Mouse (Mus musculus) layer of hippocampus, adult 11-12 months (tissue): ENCODE results near the gene Rbfox2.
A peak's percentile ranks its signal among the peaks of the same experiment; 100 is the strongest.

ENCODE experiments used
- DNase-seq: peaks from one replicate; pipeline ENCODE4 v3.0.0; 2022; ENCODE audit warnings: low spot score

Gene Rbfox2

DNA sequence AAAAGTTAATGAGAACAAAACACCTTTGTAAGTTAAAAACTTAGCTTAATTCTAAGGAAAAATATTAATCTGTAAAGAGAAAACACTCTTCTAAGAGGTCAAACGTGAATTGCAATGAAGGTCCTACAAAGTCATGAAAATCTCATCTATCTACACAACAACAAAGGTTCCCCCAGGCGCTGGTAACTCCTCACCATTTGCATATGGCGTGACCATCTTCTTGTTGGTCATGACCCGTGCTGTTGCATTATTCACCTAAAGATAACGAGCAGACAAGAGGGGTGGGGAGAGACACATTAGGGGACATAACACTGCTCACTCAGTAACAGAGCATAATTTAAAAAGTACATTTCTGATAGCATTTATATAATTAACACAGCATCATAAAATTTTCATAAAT, 204.1 kb downstream of the Rbfox2 start:
- no peak for DNase-seq

GRCm38 (mm10) chr15:77099756-77100155, 207.0 kb downstream of the Rbfox2 start:
- no peak for DNase-seq

GRCm38 (mm10) chr15:77097358-77097757, 209.4 kb downstream of the Rbfox2 start:
- DNase-seq = no peak

- no peak for DNase-seq
These were observed 211.6 kb downstream of the Rbfox2 start for GRCm38 (mm10) chr15:77095216-77095615.

DNA sequence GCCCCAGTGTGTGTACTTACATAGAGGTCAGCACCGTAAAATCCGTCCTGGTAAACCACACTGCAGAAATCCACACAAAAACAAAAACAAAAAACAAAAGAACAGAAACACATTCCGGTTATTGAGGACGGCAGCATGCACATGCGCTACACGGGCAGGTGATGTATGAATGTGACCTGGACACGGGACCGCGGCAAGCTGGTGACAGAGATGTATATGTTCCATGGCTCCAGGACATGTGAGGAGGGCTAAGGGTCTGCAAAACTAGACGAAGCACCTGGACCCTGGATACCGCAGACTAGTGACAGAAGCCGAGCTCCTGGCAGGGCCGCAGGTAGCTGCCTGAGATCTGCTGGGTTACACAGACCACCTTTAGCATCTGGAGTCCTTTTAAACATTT, 212.4 kb downstream of the Rbfox2 start:
- no peak for DNase-seq

DNA sequence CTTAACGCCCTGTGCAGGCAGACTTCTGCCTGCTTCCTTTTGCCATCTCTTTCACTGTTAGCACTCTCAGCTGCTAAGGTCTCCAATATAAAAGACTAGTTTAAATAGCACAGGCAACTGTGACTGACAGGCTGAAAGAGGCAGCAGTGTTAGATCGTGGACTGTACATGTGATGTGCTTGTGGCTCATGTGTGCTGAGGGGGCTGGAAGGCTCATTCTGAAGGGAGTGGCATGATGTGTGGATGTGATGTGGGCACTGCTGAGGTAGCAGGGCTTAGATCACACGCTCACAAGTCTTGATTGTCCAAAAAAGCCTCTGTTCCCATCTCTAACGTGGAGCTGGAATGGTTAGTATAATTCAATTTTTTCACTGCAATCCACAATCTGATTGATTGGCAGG, 215.4 kb downstream of the Rbfox2 start:
- no peak for DNase-seq

- no peak for DNase-seq
These were observed 216.3 kb downstream of the Rbfox2 start for GRCm38 (mm10) chr15:77090531-77090930.

DNA sequence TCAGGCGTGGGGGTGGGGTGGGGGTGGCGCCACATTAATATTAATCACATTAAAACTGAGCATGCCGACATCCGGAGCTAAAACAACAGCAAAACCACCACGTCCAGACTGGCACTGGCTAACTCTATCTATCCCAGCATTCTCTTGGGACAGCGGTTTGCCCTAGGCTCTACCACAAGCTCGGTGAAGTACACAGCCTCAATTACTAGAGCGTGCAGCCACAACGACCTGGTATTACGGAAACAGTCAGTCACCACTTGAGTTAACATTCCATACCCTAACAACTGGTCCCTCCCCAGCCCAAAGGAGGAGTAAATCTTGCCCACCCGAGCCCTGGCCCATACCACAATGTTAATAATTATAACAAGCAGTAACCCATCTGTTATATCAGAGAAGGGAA, 217.6 kb downstream of the Rbfox2 start:
- DNase-seq = no peak

DNA sequence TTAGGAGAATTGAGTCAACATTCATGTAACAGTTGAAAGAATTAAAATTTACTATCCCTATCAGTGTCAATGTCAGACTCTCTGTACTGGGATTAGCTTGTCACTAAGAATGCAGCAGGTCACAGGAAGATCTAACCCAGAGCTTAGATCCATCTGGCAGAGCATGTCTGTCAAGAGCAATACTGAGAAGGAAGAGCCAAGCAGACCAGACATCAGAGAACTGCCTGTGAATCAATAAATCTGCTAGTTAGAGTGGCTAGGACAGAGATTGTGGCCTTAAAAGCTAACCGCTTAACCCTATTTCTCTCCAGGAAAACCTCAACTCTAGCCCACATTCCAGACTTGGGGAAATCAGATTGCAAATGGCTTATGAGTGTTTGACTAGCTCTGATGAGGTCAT, 220.3 kb downstream of the Rbfox2 start:
- DNase-seq = no peak

- no peak for DNase-seq
These were observed 221.0 kb downstream of the Rbfox2 start for GRCm38 (mm10) chr15:77085818-77086217.

DNA sequence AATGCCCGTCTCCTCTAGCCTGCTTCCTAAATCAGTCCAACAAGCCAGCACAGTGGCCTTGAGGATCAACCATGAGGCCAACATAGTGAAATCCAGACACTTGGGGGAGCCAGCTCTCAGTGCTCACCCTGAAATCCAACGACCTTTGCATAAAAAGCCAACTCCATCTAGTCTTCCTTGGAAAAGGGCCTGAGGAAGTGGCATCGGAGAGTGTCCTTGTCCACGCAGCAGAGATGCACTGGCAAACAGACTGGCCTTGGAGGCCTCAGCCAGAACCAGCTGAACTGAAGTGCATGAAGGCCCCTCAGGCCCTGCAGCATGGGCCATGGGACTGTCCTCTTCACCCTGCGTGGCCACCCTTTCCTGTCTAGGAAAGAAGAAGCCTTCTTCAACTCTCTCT, 225.3 kb downstream of the Rbfox2 start:
- no peak for DNase-seq

DNA sequence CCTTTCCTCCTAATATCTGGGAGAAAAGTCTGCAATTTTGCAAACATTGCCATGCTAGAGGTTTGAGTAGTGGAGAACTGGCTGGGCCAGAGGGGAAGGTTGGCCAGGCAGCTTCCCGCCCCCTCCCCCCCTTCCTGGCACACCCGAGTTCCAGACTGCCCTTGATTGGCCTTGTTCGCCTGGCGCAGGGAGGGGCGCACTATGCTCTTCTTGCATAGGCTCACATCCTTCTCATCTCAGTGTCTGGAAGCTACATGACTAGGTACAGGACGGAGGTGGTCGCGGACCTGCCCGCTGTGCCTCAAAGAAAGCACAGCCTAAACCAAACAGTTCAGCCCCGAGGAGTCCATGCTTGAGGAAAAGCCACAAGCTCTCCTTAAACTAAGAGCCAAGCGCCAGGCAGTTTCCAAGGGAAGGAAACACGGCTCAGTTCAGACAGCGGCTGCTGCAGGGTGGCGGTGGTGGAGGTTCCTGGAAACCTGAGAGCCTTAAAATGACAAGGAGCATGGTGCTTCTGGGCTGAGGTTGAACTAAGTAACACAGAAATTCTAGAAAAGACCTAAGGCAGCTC, 226.0 kb downstream of the Rbfox2 start:
- no peak for DNase-seq

- DNase-seq = no peak
These were observed 226.9 kb downstream of the Rbfox2 start for GRCm38 (mm10) chr15:77079890-77080361.

GRCm38 (mm10) chr15:77079256-77079822, 227.5 kb downstream of the Rbfox2 start:
- no peak for DNase-seq

DNA sequence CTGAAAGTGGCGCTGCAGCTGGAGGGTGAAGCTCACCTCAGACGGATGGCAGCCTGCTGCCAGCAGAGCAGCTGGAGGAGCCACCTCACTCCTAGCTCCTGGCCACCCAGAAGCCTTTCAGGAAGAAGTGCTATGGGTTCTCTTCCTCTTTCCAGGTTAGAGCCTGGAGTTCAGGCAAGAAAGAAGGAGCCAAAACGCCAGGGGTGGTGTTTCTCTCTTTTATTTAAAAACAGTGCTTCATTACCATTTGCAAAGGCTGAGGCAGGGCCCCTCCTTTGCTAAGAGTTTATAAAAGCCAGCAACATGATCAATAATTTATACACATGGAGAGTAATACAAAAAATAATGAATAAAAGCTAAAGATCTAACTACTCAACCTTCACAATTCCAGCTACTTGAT, 228.0 kb downstream of the Rbfox2 start:
- DNase-seq = no peak

- no peak for DNase-seq
These were observed 228.9 kb downstream of the Rbfox2 start for GRCm38 (mm10) chr15:77077906-77078305.

GRCm38 (mm10) chr15:77076523-77076922, 230.3 kb downstream of the Rbfox2 start:
- DNase-seq = no peak

GRCm38 (mm10) chr15:77072556-77073163, 234.1 kb downstream of the Rbfox2 start:
- no peak for DNase-seq

- peak; percentile 38 for DNase-seq
These were observed 235.3 kb downstream of the Rbfox2 start for GRCm38 (mm10) chr15:77071501-77071900.

DNA sequence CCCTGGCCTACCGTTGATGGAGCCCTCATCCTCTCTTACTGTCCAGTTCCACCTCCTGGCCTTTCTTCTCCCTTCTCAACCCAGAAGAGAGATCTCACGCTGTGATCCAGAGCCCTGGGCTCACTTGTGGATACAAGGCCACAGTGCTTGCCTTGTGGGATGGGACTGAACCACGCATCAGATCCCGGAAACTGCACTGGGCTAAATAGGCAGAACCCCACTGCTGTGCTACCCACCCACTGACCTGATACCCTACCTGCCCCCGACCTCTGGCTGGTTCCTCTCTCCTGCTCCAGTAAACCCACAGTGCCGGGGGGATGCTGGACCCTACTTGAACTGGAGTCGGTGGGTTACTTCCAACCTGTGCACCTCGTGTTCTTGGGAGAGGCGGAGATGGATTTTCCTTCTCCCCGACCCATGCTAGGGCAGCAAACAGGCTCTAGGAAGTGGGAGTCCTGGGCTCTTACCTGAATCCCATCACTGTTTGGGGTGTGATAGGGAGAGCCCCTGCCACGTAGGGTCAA, 236.0 kb downstream of the Rbfox2 start:
- DNase-seq = no peak

DNA sequence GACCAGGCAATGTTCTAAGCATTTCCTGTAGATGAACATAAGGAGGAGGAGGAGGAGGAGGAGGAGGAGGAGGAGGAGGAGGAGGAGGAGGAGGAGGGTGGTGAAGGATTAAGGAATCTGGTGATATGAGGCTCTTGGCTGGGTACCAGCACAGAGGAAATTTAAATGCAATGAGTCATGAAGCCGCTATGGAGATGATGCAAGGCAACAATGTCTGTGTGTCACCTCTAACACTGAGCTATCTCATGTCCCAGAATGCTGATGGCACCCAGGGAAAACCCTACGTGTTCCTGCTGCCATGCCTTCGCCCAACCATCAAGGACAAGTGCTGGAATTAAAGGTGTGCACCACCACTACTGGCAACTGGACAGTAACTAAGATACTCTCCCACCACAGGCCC, 237.8 kb downstream of the Rbfox2 start:
- DNase-seq = peak; percentile 52

- peak; percentile 56 for DNase-seq
These were observed 238.4 kb downstream of the Rbfox2 start for GRCm38 (mm10) chr15:77068439-77068861.

DNA sequence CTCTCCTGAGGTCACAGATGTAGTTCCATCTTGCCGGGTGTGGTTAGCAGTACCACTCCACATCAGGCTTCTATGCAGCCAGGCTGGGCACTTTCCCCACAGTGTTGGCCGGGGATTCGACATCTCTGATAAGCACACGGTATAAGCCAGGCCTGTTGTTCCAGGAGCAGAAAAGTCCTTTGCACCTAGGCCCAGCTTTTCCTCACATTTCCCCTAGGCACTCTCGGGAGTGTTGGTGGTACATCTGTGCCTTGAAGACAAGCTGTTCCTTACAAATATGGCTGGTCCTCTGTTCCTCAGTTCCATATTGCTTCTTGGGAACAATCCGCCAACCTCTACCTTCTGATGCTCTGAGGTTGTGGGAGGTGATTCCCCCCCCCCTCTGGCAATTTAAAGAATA, 240.6 kb downstream of the Rbfox2 start:
- DNase-seq = peak; percentile 38
